Mouse (Mus musculus): ENCODE measurements around the gene C330007P06Rik. TPM values are rescaled to one million over a fixed set of nuclear protein-coding genes. Genes with fewer than 3 reads are reported as not detected.
"Not testable (repeated sequence)": the region's sequence is repeated elsewhere in the genome, so short reads cannot be mapped to it uniquely, and the experiment has no call there.

The C330007P06Rik gene
- polyA plus RNA-seq (2015; fragmentation: Nextera tagmentation; extraction: Ambion mirVana) = 33.8 and 34.3 TPM in 2 replicates

DNA sequence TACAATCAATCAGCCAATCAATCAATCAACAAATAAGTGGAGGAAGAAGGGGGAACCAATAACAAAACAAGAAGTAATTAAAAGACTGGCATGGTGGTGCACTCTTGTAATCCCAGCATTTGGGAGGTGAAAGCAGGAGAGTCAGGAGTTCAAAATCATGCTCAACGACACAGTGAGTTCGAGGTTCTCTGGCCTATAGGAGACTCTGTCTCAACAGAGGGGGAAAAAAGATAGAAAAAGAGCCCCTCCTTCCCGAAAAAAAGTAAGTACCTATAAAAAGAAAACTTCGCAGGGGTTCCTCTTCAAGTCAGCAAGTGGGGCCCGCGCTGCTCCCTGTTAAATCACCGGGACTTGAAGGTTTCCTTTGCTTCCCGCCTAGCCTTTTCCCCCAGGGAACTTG lies at the start of gene C330007P06Rik, which contains the start of gene Ube2a:
TSS of gene C330007P06Rik (minus strand) at position 347 of the 400 bp plus-strand sequence.
TSS of gene Ube2a (plus strand) at position 136 of the 400 bp plus-strand sequence.
- Histone ChIP-seq H3K27me3 (no peaks in the 10 kb centered on the region; the same call in 1 of the 2 replicates), H3K9me3 (no peaks in the 10 kb centered on the region), H3K4me2 (replicated peaks) (peak within 1 kb of the TSS; percentile 70), H3K27ac (peak within 1 kb of the TSS; percentile 85), H3K4me3 (peak within 1 kb of the TSS; percentile 64), H3K9ac (peak within 1 kb of the TSS; percentile 77), H3K36me3 (peaks cover 7% of the 10 kb centered on the region; the same call in 1 of the 2 replicates), H3K4me1 (peaks cover 4% of the 10 kb centered on the region)
- 16% methylated on average over 8 of the region's 8 CpGs for WGBS
- peak; percentile 45 for ATAC-seq (ENCODE audit: low FRiP score, low read depth)

- H3K27ac ChIP-seq = no peak overlapping the region
- H3K27me3 ChIP-seq = no peaks in the 10 kb centered on the region
- no peaks in the 10 kb centered on the region for H3K9me3 ChIP-seq
- H3K9ac ChIP-seq = no peak overlapping the region
- no peak overlapping the region for H3K4me3 ChIP-seq
- no peak for ATAC-seq (ENCODE audit: low FRiP score, low read depth)
- no peaks in the 10 kb centered on the region for H3K4me1 ChIP-seq
- WGBS = 91% methylated on average over 4 of the region's 4 CpGs
- no peak overlapping the region for H3K4me2 ChIP-seq (replicated peaks)
- H3K36me3 ChIP-seq = peaks cover 10% of the 10 kb centered on the region
Measured at GRCm38 (mm10) chrX:36921346-36921745, 47.4 kb upstream of the C330007P06Rik start.

- Histone ChIP-seq H3K9ac (no peak overlapping the region), H3K36me3 (peaks cover 12% of the 10 kb centered on the region), H3K4me1 (no peaks in the 10 kb centered on the region), H3K27me3 (no peaks in the 10 kb centered on the region), H3K27ac (no peak overlapping the region), H3K4me3 (no peak overlapping the region), H3K4me2 (replicated peaks) (no peak overlapping the region), H3K9me3 (no peaks in the 10 kb centered on the region)
- ATAC-seq (ENCODE audit: low FRiP score, low read depth) = no peak
- 90% methylated on average over 1 of the region's 1 CpGs for WGBS
Measured at GRCm38 (mm10) chrX:36917749-36918148, 43.8 kb upstream of the C330007P06Rik start.

- WGBS = 54% methylated on average over 12 of the region's 12 CpGs
- Histone ChIP-seq H3K27me3 (no peaks in the 10 kb centered on the region), H3K4me3 (no peak overlapping the region), H3K4me1 (no peaks in the 10 kb centered on the region), H3K9me3 (no peaks in the 10 kb centered on the region), H3K9ac (no peak overlapping the region), H3K4me2 (replicated peaks) (no peak overlapping the region), H3K36me3 (peaks cover 2% of the 10 kb centered on the region; the same call in 1 of the 2 replicates), H3K27ac (no peak overlapping the region)
- no peak for ATAC-seq (ENCODE audit: low FRiP score, low read depth)
Measured at GRCm38 (mm10) chrX:36911343-36911742, 37.4 kb upstream of the C330007P06Rik start.

DNA sequence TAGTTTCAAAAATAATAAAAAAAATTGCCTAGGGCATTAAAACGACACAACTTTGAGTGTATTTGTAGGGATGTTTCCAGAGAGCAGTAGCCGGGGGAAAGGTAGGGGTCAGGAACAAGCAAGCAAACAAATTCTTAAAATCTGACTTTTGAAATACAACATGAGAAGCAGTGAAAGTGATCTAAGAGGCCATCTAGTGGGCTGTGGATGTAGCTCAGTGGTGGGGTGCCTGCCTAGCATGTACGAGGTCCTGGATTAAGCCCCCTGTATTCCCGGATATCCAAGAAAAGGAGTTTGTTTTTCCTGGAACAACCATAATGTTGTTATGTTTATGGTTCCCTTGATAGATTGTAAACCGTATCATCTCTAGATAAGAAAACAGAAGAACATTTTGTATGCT lies 32.6 kb upstream of the C330007P06Rik start:
- 0 out of 2 replicates have a peak, but pooled peaks cover 3% of the 10 kb centered on the region for H3K4me1 ChIP-seq
- H3K9me3 ChIP-seq = no peaks in the 10 kb centered on the region
- H3K4me3 ChIP-seq = no peak overlapping the region
- 27% methylated on average over 5 of the region's 5 CpGs for WGBS
- H3K4me2 ChIP-seq (replicated peaks) = no peak overlapping the region
- no peaks in the 10 kb centered on the region for H3K27me3 ChIP-seq
- H3K9ac ChIP-seq = no peak overlapping the region
- H3K36me3 ChIP-seq = no peaks in the 10 kb centered on the region
- no peak for ATAC-seq (ENCODE audit: low FRiP score, low read depth)
- H3K27ac ChIP-seq = no peak overlapping the region

DNA sequence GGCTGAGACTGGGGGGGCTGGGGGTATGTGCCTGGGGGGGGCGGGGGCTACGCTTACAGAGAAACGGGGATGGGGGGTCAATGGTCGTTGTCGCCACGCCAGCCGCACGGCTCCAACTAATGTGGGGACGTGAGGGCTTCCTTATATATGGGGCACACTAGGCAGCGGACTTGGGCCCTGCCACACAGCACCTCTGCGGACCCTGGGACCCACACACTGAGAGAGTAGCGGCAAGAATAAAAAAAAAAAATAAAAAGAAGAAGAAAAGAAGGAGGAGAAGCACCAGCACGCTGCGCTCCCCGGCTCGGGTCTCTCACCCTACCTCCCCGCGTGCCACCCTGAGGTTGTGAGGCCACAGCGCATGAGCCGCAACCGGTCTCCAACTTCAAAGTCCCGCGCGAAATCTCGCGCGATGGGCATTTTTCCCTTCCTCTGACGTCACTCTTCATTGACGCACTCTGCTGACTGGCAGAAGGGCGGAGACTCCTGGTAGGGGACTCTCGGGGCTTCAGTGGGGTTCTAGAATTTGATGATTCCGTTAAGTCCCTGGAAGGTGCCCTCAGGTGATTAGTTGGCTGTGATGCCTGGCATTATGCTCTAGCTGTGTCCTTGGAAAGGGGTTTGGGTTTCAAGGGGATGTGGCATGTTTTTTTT lies 29.3 kb upstream of the C330007P06Rik start:
- Histone ChIP-seq H3K4me2 (replicated peaks) (peak overlapping the region; percentile 72), H3K36me3 (no peaks in the 10 kb centered on the region), H3K4me3 (peak overlapping the region; percentile 56), H3K9me3 (no peaks in the 10 kb centered on the region), H3K27me3 (no peaks in the 10 kb centered on the region), H3K4me1 (0 out of 2 replicates have a peak, but pooled peaks cover 3% of the 10 kb centered on the region), H3K9ac (peak overlapping the region; percentile 69), H3K27ac (peak overlapping the region; percentile 55; the same call in 1 of the 2 replicates)
- ATAC-seq (ENCODE audit: low FRiP score, low read depth) = peak; percentile 90
- 16% methylated on average over 30 of the region's 32 CpGs for WGBS

DNA sequence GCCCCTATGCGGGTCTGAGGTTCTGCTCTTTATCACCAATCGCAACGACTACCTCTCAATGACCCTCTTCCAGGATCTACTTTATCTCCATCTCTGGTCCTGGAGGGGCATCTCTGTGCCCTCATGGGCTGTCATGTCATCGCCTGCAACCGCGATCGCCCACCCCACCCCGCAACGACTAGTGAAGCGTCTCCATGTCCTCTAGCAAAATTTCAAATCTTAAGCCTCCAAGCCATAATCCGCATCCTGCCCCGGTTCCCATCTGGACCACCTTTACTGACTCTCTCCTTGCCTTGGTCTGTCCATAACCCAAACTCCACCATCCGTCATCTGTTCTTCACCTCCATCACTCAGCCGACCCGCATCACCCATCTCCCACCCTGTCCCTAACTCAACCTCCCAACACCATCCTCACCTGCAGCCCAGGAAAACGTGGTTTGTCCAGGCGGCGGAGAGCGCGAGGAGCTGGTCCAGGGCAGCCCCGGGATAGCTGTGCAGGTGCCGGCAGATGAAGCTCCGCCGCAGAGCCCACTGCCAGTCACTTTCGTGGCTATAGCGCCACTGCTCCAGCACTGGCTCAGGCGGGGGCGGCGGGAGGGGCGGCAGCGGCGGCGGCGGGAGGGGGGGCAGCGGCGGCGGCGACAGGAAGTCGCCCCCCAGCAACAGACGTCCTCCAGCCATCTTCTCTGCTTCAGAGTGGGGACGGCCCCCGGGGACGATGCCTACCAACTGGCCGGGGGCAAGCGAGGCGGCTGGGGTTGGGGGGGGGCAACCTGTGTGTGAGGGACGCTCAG lies 28.6 kb upstream of the C330007P06Rik start, which contains the start of gene Nkrf:
TSS of gene Nkrf (minus strand) at position 579 of the 794 bp plus-strand sequence.
- WGBS = 23% methylated on average over 35 of the region's 47 CpGs
- Histone ChIP-seq H3K9ac (peak within 1 kb of the TSS; percentile 69), H3K36me3 (no peaks in the 10 kb centered on the region), H3K4me3 (peak within 1 kb of the TSS; percentile 56), H3K4me1 (0 out of 2 replicates have a peak, but pooled peaks cover 3% of the 10 kb centered on the region), H3K4me2 (replicated peaks) (peak within 1 kb of the TSS; percentile 72), H3K27me3 (no peaks in the 10 kb centered on the region), H3K27ac (peak within 1 kb of the TSS; percentile 55; the same call in 1 of the 2 replicates), H3K9me3 (no peaks in the 10 kb centered on the region)
- ATAC-seq (ENCODE audit: low FRiP score, low read depth) = peak; percentile 17; the same call in 1 of the 2 replicates

DNA sequence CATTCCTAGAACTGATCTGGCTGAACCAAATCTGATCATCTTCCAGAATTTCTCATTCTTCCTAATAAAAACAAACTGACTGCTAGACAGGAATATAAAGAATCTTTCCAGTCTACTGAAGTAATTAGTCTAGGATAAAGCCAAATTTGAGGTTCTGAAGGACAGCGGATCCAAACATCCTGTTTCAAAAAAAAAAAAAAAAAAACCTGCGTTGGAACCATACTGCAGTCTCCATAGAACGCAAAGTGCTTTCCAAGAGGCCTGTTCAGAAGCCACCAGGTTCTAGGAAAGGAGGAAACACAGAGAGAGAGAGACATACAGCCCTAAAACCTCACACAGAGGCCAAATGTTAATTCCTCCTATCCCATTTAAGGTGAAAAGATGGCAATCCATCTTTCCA lies 27.7 kb upstream of the C330007P06Rik start:
- H3K27me3 ChIP-seq = no peaks in the 10 kb centered on the region
- 36% methylated on average over 3 of the region's 3 CpGs for WGBS
- H3K9me3 ChIP-seq = no peaks in the 10 kb centered on the region
- ATAC-seq (ENCODE audit: low FRiP score, low read depth) = no peak
- peak overlapping the region; percentile 72 for H3K4me2 ChIP-seq (replicated peaks)
- H3K36me3 ChIP-seq = no peaks in the 10 kb centered on the region
- H3K4me3 ChIP-seq = peak overlapping the region; percentile 56
- H3K4me1 ChIP-seq = 0 out of 2 replicates have a peak, but pooled peaks cover 3% of the 10 kb centered on the region
- H3K27ac ChIP-seq = no peak overlapping the region
- H3K9ac ChIP-seq = peak overlapping the region; percentile 69; the same call in 1 of the 2 replicates

DNA sequence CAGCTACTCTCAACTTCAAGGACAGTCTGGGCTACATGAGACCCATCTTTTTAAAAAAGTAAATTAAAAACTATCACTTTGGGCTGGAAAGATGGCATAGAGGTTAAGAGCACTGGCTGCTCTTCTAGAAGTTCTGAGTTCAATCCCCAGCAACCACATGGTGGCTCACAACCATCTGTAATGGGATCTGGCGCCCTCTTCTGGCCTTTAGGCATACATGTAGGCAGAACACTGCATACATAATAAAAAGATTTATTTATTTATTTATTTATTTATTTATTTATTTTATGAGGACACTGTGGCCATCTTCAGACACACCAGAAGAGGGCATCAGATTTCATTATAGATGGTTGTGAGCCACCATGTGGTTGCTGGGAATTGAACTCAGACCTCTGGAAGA lies 25.0 kb upstream of the C330007P06Rik start:
- H3K4me2 ChIP-seq (replicated peaks); H3K27me3 ChIP-seq; H3K27ac ChIP-seq; H3K4me3 ChIP-seq; H3K36me3 ChIP-seq; ATAC-seq (ENCODE audit: low FRiP score, low read depth); H3K9ac ChIP-seq; H3K4me1 ChIP-seq; H3K9me3 ChIP-seq: not testable (repeated sequence)
- 31% methylated on average over 1 of the region's 1 CpGs for WGBS

DNA sequence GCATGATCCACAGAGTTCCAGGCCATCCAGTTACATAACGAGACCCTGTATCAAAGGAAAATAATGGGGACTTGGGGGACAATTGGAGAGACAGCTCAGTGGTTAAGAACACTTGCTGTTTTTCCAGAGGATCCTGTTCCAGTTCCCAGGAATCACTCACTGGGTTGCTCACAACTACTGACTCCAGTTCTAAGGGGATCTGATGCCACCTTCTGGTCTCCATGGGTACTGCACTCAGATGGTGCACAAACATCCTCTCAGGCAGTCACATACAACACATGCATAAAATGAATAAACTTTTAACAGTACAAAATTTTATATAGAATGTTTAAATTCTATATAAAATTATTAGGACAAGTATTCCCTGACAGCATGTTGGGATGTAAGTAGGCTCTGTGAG lies 10.8 kb upstream of the C330007P06Rik start:
- no peak overlapping the region for H3K4me2 ChIP-seq (replicated peaks)
- no peaks in the 10 kb centered on the region for H3K4me1 ChIP-seq
- H3K9me3 ChIP-seq = no peaks in the 10 kb centered on the region
- H3K4me3 ChIP-seq = no peak overlapping the region
- ATAC-seq (ENCODE audit: low FRiP score, low read depth) = no peak
- H3K27me3 ChIP-seq = no peaks in the 10 kb centered on the region
- no peak overlapping the region for H3K9ac ChIP-seq
- 83% methylated on average over 1 of the region's 1 CpGs for WGBS
- peaks cover 13% of the 10 kb centered on the region for H3K36me3 ChIP-seq
- H3K27ac ChIP-seq = no peak overlapping the region

- no peaks in the 10 kb centered on the region; the same call in 1 of the 2 replicates for H3K27me3 ChIP-seq
- peak overlapping the region; percentile 70 for H3K4me2 ChIP-seq (replicated peaks)
- H3K27ac ChIP-seq = peak overlapping the region; percentile 85
- peak overlapping the region; percentile 64 for H3K4me3 ChIP-seq
- no peaks in the 10 kb centered on the region for H3K9me3 ChIP-seq
- ATAC-seq (ENCODE audit: low FRiP score, low read depth) = peak; percentile 57
- WGBS = 7% methylated on average over 26 of the region's 36 CpGs
- H3K4me1 ChIP-seq = peaks cover 4% of the 10 kb centered on the region
- H3K9ac ChIP-seq = peak overlapping the region; percentile 77
- peaks cover 7% of the 10 kb centered on the region; the same call in 1 of the 2 replicates for H3K36me3 ChIP-seq
Measured at GRCm38 (mm10) chrX:36874704-36875128, 805 bp upstream of the C330007P06Rik start.

Data from limb, embryonic 13.5 days (tissue).